Mouse (Mus musculus): ENCODE measurements around the gene Rgs6.

The Rgs6 gene

GRCm38 (mm10) chr12:82647876-82648275 lies 59.8 kb downstream of the Rgs6 start:
- no peak for DNase-seq (ENCODE audit: low read depth, low spot score)

DNA sequence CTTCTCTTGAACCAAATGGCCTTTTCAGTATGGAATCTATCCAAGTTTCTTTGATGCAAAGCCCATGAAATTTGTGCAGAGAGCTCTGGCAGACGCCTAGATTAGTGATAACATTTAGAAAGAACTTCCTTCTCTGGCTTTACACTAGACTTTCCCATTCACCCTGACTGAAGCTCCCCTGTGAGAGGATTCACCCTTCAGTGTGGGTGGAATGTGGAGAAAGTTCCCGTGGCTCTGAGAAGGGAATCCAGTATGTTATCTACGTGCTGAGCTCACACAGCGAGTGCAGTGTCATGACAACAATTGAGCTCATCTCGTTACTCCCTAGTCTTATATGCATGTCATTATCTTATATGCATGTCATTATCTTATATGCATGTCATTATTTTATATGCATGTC lies 61.9 kb downstream of the Rgs6 start:
- DNase-seq (ENCODE audit: low read depth, low spot score) = no peak

DNA sequence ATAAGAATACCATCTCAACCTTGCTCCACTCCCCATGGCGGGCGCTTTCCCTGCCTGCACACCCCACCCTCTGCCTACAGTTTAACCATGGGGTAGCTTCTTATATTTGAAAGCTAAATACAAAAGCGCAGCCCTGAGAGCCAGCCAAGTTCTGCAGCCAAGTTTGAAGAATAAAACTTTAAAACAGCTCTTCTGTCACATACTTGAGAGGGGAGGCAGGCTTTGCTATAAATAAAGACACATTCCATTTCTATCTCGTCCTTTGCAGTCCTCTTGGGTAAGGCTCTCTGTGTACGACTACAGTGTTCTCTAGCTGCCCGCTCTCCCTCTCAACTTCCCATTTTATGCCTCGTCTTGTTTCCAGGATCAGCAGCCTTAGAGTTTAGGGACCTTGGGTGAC lies 76.5 kb downstream of the Rgs6 start:
- no peak for DNase-seq (ENCODE audit: low read depth, low spot score)

DNA sequence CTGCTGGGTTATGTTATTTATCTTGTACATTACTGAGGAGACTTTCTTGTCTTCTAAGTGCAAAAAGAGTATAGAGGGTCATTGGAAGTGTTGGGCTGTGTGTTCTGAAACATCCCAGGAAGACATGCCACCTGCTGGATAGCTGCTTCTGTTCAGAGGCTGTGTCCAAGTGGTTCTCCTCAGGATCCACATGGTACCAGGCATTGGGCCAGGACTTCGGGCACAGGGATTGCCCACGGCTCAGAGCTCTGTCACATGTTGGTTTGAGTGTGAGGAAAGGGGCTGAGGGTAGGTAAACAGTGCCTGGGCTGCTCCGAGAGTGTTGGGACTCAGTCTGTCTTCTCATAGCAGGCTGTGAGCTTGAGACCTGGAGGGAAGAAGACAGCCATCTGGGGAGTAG lies 79.3 kb downstream of the Rgs6 start:
- DNase-seq (ENCODE audit: low read depth, low spot score) = no peak

- DNase-seq (ENCODE audit: low read depth, low spot score) = no peak
Measured at GRCm38 (mm10) chr12:82670201-82670737, 82.2 kb downstream of the Rgs6 start.

- no peak for DNase-seq (ENCODE audit: low read depth, low spot score)
Measured at GRCm38 (mm10) chr12:82671591-82671990, 83.5 kb downstream of the Rgs6 start.

DNA sequence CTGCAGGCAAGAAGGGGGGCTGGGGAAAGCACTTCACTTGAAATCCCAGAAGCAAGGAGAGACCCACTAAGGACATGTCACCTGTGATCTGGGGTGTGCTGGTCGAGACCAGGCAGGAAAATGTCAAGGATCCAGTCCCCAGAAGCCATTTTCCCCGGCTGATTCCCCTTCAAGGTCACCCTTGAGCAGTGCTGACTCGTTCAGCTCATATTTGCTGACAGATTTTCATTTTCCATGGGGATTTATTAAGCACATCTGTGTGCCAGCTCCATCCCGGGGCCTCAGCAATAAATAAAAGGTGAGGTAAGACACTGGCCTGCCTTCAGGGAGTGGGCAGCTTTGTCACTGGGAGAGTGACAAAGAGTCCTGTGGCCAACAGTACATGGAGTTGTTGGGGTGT lies 87.0 kb downstream of the Rgs6 start:
- no peak for DNase-seq (ENCODE audit: low read depth, low spot score)

GRCm38 (mm10) chr12:82687015-82687414 lies 98.9 kb downstream of the Rgs6 start:
- DNase-seq (ENCODE audit: low read depth, low spot score) = no peak

GRCm38 (mm10) chr12:82698886-82699527 lies 110.9 kb downstream of the Rgs6 start:
- DNase-seq (ENCODE audit: low read depth, low spot score) = no peak

GRCm38 (mm10) chr12:82699528-82699905 lies 111.4 kb downstream of the Rgs6 start:
- DNase-seq (ENCODE audit: low read depth, low spot score) = no peak

- no peak for DNase-seq (ENCODE audit: low read depth, low spot score)
Measured at GRCm38 (mm10) chr12:82700241-82700640, 112.1 kb downstream of the Rgs6 start.

DNA sequence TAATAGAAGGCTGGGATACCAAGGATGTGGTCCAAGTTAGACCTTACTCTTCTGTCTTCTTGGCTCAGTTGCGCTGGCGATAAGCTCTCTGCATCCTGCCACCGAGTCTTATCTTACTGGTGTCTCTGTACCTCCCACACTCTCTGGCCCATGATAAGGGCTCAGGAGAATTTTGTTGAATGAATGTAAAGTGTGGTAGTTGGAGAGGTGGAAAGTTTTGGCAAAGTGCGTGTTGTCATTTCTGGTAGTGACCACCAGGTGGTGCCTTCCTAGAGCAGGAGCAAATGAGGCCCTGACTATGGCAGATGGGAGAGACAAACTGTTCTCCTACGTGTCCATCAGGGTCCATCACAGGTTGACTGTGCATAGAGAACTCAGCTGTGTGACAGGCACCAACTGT lies 112.7 kb downstream of the Rgs6 start:
- DNase-seq (ENCODE audit: low read depth, low spot score) = peak; percentile 53

DNA sequence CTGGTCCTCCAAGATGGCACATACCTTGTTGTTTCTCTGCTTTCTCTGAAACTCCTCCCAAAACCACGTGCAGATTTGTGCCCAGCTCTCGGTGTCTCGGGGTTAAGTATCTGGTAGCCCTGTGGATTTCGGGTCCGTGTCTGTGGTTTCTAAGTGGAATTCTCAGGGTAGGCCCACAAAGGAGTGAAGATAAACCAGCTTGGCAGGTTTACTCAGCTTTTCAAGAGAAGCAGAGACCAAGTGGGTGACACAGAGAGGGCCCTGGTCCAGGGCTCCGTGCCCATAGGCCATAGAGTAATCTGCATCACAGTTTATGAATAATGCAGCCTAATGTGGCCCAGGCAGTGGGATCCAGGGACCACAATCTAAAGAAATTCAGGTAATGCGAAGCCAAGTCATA lies 113.3 kb downstream of the Rgs6 start:
- no peak for DNase-seq (ENCODE audit: low read depth, low spot score)

- no peak for DNase-seq (ENCODE audit: low read depth, low spot score)
Measured at GRCm38 (mm10) chr12:82710376-82710775, 122.3 kb downstream of the Rgs6 start.

- no peak for DNase-seq (ENCODE audit: low read depth, low spot score)
Measured at GRCm38 (mm10) chr12:82714284-82714683, 126.2 kb downstream of the Rgs6 start.

GRCm38 (mm10) chr12:82723017-82723540 lies 135.0 kb downstream of the Rgs6 start:
- DNase-seq (ENCODE audit: low read depth, low spot score) = no peak

DNA sequence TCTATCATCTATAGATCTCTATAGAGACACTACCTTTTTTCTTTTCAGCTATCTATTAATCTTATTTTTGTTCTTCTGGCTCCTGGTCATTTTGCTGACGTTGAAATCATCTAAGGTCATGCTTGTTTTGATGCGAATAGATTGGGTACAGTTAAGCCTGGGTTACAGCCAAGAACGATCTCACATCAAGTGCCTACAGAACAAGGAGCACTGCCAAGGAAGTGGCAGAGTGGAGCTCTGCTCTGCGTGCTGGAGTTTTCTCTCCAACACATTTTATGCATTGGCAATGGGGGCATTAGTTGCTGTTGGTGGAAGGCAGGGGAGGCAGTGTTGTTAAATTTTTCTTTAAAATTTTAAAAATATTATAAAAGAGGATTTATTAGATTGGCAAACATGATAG lies 138.2 kb downstream of the Rgs6 start:
- DNase-seq (ENCODE audit: low read depth, low spot score) = no peak

DNA sequence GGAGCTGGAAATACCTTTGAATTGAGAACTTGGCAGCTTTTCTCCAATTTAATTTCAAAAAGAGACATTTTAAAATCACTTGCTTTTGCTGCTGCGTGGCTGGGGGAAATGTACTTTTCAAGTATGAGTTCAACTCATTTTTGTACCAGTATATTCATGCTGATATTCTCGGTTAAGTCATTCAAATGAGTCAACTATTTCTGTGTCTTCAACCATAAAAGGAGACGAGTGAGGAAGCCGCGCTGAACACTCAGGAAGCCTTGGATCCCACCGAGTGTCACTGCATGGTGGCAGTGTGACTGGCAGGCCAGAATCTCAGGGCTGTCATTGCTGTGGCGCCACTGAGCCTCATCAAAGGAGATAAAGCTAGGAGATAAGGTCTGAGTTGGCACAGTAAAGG lies 143.5 kb downstream of the Rgs6 start:
- DNase-seq (ENCODE audit: low read depth, low spot score) = no peak

DNA sequence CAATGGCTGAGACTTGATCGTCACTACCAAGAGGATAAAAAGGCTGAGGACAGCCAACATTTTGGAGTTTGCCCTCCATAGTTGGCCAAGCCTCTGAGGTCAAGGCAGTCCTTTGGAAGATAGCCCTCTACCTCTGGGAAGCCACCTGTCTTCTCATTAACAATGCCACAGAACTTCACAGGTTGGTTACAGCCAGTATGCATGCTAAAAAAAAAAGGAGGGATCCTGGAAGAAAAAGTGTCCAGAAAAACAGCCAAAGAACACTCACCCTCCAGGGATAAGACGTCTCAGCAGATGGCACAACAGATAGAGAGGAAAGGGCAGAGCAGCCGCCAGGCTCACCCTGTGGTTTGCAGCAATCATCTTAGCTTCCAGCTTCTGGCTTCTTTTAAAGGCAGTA lies 154.9 kb downstream of the Rgs6 start:
- DNase-seq (ENCODE audit: low read depth, low spot score) = no peak

GRCm38 (mm10) chr12:82744026-82744425 lies 155.9 kb downstream of the Rgs6 start:
- no peak for DNase-seq (ENCODE audit: low read depth, low spot score)

DNA sequence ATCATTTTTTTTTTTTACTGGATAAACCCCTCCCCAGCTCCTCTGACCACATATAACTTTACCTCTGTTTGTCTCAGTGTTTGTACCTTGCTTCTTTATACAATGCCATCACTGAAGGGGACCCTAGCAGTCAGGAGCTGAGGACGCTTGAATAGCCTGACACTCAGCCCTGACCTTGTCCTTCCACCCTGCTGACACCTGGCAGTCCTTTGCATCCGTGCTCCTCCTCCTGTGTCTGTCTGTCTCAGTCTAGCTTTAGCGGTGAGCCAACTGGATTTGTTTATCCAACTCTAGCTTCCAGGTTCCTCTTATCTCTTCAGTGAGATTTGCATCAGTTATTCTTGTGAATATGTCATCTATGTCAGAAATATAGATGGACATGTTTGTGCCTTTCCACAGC lies 156.7 kb downstream of the Rgs6 start:
- no peak for DNase-seq (ENCODE audit: low read depth, low spot score)

DNA sequence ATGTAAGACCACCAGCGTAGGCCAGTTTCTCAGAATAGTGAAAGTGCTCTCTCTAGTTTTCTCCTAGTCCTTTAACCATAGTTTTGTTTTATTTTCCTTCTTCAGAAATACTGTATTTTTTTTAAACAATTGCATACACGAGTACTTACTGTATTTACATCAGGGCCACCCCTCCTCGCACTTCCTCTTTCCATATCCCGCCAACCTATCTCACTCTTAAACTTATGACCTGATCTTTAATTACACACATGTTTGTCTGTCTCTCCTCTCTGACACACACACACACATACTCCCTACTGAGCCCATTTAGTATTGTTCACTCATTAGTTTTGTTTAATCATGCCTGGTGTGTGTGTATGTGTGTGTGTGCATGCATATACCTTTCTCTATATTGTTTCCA lies 159.0 kb downstream of the Rgs6 start:
- DNase-seq (ENCODE audit: low read depth, low spot score) = no peak

DNA sequence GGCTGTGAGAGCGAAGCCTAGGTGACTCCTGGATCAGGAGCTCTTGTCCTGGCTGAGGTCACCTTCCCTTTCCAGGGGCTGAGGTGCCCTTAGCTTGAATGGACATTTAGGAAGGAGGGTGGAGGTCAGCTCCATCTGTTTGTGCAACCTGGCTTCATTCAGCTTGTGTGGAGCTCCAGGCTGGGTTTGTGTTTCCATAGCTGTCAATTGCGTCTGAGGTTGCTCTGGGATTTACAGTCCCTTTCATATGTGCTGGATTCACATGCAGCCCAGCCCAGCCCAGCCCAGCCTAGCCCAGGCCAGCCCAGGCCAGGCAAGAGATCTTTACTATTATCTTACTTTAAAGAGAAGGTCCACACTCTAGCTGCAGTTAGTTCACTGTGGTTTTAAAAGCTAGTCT lies 163.8 kb downstream of the Rgs6 start:
- no peak for DNase-seq (ENCODE audit: low read depth, low spot score)

GRCm38 (mm10) chr12:82754501-82754900 lies 166.4 kb downstream of the Rgs6 start:
- no peak for DNase-seq (ENCODE audit: low read depth, low spot score)
